Mouse (Mus musculus): Measurements from ENCODE around the gene Dtnbp1. TPM values are rescaled to one million over a fixed set of nuclear protein-coding genes. Genes with fewer than 3 reads are reported as not detected.

Dtnbp1 gene
- polyA plus RNA-seq, 1 experiment from 2014 or later: 131 TPM

- Histone ChIP-seq H3K36me3 (ENCODE audit: control insufficient read depth, insufficient read depth, low read length) (peaks cover 4% of the 10 kb centered on the region; the same call in 1 of the 2 replicates), H3K9ac (replicated peaks; ENCODE audit: low read length) (no peak overlapping the region), H3K4me2 (ENCODE audit: low read length) (no peak overlapping the region), H3K4me1 (ENCODE audit: control insufficient read depth, insufficient read depth, low read length) (no peaks in the 10 kb centered on the region), H3K27ac (replicated peaks; ENCODE audit: low read depth, low read length) (no peak overlapping the region), H3K9me3 (ENCODE audit: control insufficient read depth, low read length) (no peaks in the 10 kb centered on the region), H3K27me3 (ENCODE audit: control insufficient read depth, insufficient read depth, low read length) (no peaks in the 10 kb centered on the region), H3K4me3 (replicated peaks; ENCODE audit: low read depth, low read length) (no peak overlapping the region)
- WGBS: 94% methylated on average over 5 of the region's 5 CpGs
- ATAC-seq (ENCODE audit: low FRiP score, low TSS enrichment) (no peak), DNase-seq (no peak)
Observed at GRCm38 (mm10) chr13:44996339-44996738, 5.6 kb downstream of the Dtnbp1 start.

- H3K4me2 ChIP-seq (ENCODE audit: low read length): no peak overlapping the region
- WGBS: 93% methylated on average over 10 of the region's 10 CpGs
- no peak for DNase-seq
Observed at GRCm38 (mm10) chr13:44992550-44993205, 9.3 kb downstream of the Dtnbp1 start.

GRCm38 (mm10) chr13:44991936-44992335 is 10.0 kb downstream of the Dtnbp1 start:
- Histone ChIP-seq H3K4me2 (ENCODE audit: low read length) (no peak overlapping the region), H3K9ac (replicated peaks; ENCODE audit: low read length) (no peak overlapping the region), H3K27ac (replicated peaks; ENCODE audit: low read depth, low read length) (no peak overlapping the region), H3K27me3 (ENCODE audit: control insufficient read depth, insufficient read depth, low read length) (no peaks in the 10 kb centered on the region), H3K9me3 (ENCODE audit: control insufficient read depth, low read length) (no peaks in the 10 kb centered on the region), H3K4me1 (ENCODE audit: control insufficient read depth, insufficient read depth, low read length) (no peaks in the 10 kb centered on the region), H3K36me3 (ENCODE audit: control insufficient read depth, insufficient read depth, low read length) (peaks cover 6% of the 10 kb centered on the region; the same call in 1 of the 2 replicates), H3K4me3 (replicated peaks; ENCODE audit: low read depth, low read length) (no peak overlapping the region)
- 69% methylated on average over 4 of the region's 4 CpGs for WGBS
- DNase-seq (no peak), ATAC-seq (ENCODE audit: low FRiP score, low TSS enrichment) (no peak)

More at GRCm38 (mm10) chr13:44992550-44993205, 9.3 kb downstream of the Dtnbp1 start:
- Histone ChIP-seq H3K9ac (replicated peaks; ENCODE audit: low read length) (no peak overlapping the region), H3K4me3 (replicated peaks; ENCODE audit: low read depth, low read length) (no peak overlapping the region), H3K27ac (replicated peaks; ENCODE audit: low read depth, low read length) (no peak overlapping the region), H3K9me3 (ENCODE audit: control insufficient read depth, low read length) (no peaks in the 10 kb centered on the region), H3K4me1 (ENCODE audit: control insufficient read depth, insufficient read depth, low read length) (no peaks in the 10 kb centered on the region), H3K27me3 (ENCODE audit: control insufficient read depth, insufficient read depth, low read length) (no peaks in the 10 kb centered on the region), H3K36me3 (ENCODE audit: control insufficient read depth, insufficient read depth, low read length) (peaks cover 3% of the 10 kb centered on the region; the same call in 1 of the 2 replicates)
- ATAC-seq (ENCODE audit: low FRiP score, low TSS enrichment): no peak

GRCm38 (mm10) chr13:44990073-44990682 is 11.8 kb downstream of the Dtnbp1 start:
- DNase-seq: no peak
- Histone ChIP-seq H3K9ac (replicated peaks; ENCODE audit: low read length) (no peak overlapping the region), H3K4me3 (replicated peaks; ENCODE audit: low read depth, low read length) (no peak overlapping the region), H3K27me3 (ENCODE audit: control insufficient read depth, insufficient read depth, low read length) (no peaks in the 10 kb centered on the region), H3K27ac (replicated peaks; ENCODE audit: low read depth, low read length) (no peak overlapping the region), H3K4me1 (ENCODE audit: control insufficient read depth, insufficient read depth, low read length) (no peaks in the 10 kb centered on the region), H3K36me3 (ENCODE audit: control insufficient read depth, insufficient read depth, low read length) (peaks cover 6% of the 10 kb centered on the region; the same call in 1 of the 2 replicates), H3K4me2 (ENCODE audit: low read length) (no peak overlapping the region), H3K9me3 (ENCODE audit: control insufficient read depth, low read length) (no peaks in the 10 kb centered on the region)
- WGBS: 98% methylated on average over 7 of the region's 7 CpGs
- no peak for ATAC-seq (ENCODE audit: low FRiP score, low TSS enrichment)

GRCm38 (mm10) chr13:44986352-44986751 is 15.6 kb downstream of the Dtnbp1 start:
- Histone ChIP-seq H3K4me1 (ENCODE audit: control insufficient read depth, insufficient read depth, low read length) (no peaks in the 10 kb centered on the region), H3K4me3 (replicated peaks; ENCODE audit: low read depth, low read length) (no peak overlapping the region), H3K27ac (replicated peaks; ENCODE audit: low read depth, low read length) (no peak overlapping the region), H3K4me2 (ENCODE audit: low read length) (no peak overlapping the region), H3K9ac (replicated peaks; ENCODE audit: low read length) (no peak overlapping the region), H3K9me3 (ENCODE audit: control insufficient read depth, low read length) (no peaks in the 10 kb centered on the region), H3K27me3 (ENCODE audit: control insufficient read depth, insufficient read depth, low read length) (no peaks in the 10 kb centered on the region), H3K36me3 (ENCODE audit: control insufficient read depth, insufficient read depth, low read length) (0 out of 2 replicates have a peak, but pooled peaks cover 6% of the 10 kb centered on the region)
- DNase-seq (no peak), ATAC-seq (ENCODE audit: low FRiP score, low TSS enrichment) (no peak)
- 81% methylated on average over 2 of the region's 2 CpGs for WGBS

- no peaks in the 10 kb centered on the region for H3K4me1 ChIP-seq (ENCODE audit: control insufficient read depth, insufficient read depth, low read length)
- no peak overlapping the region for H3K9ac ChIP-seq (replicated peaks; ENCODE audit: low read length)
- H3K27me3 ChIP-seq (ENCODE audit: control insufficient read depth, insufficient read depth, low read length): no peaks in the 10 kb centered on the region
- ATAC-seq (ENCODE audit: low FRiP score, low TSS enrichment) (no peak), DNase-seq (no peak)
- 89% methylated on average over 2 of the region's 2 CpGs for WGBS
- H3K9me3 ChIP-seq (ENCODE audit: control insufficient read depth, low read length): no peaks in the 10 kb centered on the region
- peaks cover 6% of the 10 kb centered on the region; the same call in 1 of the 2 replicates for H3K36me3 ChIP-seq (ENCODE audit: control insufficient read depth, insufficient read depth, low read length)
- H3K27ac ChIP-seq (replicated peaks; ENCODE audit: low read depth, low read length): no peak overlapping the region
- H3K4me3 ChIP-seq (replicated peaks; ENCODE audit: low read depth, low read length): no peak overlapping the region
- no peak overlapping the region for H3K4me2 ChIP-seq (ENCODE audit: low read length)
Observed at GRCm38 (mm10) chr13:44985321-44985720, 16.6 kb downstream of the Dtnbp1 start.

- DNase-seq (no peak), ATAC-seq (ENCODE audit: low FRiP score, low TSS enrichment) (no peak)
- Histone ChIP-seq H3K36me3 (ENCODE audit: control insufficient read depth, insufficient read depth, low read length) (peaks cover 6% of the 10 kb centered on the region; the same call in 1 of the 2 replicates), H3K9ac (replicated peaks; ENCODE audit: low read length) (no peak overlapping the region), H3K9me3 (ENCODE audit: control insufficient read depth, low read length) (no peaks in the 10 kb centered on the region), H3K4me1 (ENCODE audit: control insufficient read depth, insufficient read depth, low read length) (no peaks in the 10 kb centered on the region), H3K27me3 (ENCODE audit: control insufficient read depth, insufficient read depth, low read length) (no peaks in the 10 kb centered on the region), H3K27ac (replicated peaks; ENCODE audit: low read depth, low read length) (no peak overlapping the region), H3K4me3 (replicated peaks; ENCODE audit: low read depth, low read length) (no peak overlapping the region), H3K4me2 (ENCODE audit: low read length) (no peak overlapping the region)
- 90% methylated on average over 5 of the region's 5 CpGs for WGBS
Observed at GRCm38 (mm10) chr13:44983635-44984401, 18.1 kb downstream of the Dtnbp1 start.

- no peaks in the 10 kb centered on the region for H3K27me3 ChIP-seq (ENCODE audit: control insufficient read depth, insufficient read depth, low read length)
- WGBS: 88% methylated on average over 7 of the region's 7 CpGs
- no peak for ATAC-seq (ENCODE audit: low FRiP score, low TSS enrichment)
- no peaks in the 10 kb centered on the region for H3K4me1 ChIP-seq (ENCODE audit: control insufficient read depth, insufficient read depth, low read length)
- no peaks in the 10 kb centered on the region for H3K9me3 ChIP-seq (ENCODE audit: control insufficient read depth, low read length)
- no peak overlapping the region for H3K4me3 ChIP-seq (replicated peaks; ENCODE audit: low read depth, low read length)
- H3K36me3 ChIP-seq (ENCODE audit: control insufficient read depth, insufficient read depth, low read length): peaks cover 6% of the 10 kb centered on the region; the same call in 1 of the 2 replicates
- DNase-seq: no peak
- H3K27ac ChIP-seq (replicated peaks; ENCODE audit: low read depth, low read length): no peak overlapping the region
- no peak overlapping the region for H3K9ac ChIP-seq (replicated peaks; ENCODE audit: low read length)
- no peak overlapping the region for H3K4me2 ChIP-seq (ENCODE audit: low read length)
Observed at GRCm38 (mm10) chr13:44982799-44983198, 19.1 kb downstream of the Dtnbp1 start.

All from midbrain, embryonic 14.5 days (tissue).